13 mouse cellular contexts compared by ENCODE assay signal in the genomic region with DNA sequence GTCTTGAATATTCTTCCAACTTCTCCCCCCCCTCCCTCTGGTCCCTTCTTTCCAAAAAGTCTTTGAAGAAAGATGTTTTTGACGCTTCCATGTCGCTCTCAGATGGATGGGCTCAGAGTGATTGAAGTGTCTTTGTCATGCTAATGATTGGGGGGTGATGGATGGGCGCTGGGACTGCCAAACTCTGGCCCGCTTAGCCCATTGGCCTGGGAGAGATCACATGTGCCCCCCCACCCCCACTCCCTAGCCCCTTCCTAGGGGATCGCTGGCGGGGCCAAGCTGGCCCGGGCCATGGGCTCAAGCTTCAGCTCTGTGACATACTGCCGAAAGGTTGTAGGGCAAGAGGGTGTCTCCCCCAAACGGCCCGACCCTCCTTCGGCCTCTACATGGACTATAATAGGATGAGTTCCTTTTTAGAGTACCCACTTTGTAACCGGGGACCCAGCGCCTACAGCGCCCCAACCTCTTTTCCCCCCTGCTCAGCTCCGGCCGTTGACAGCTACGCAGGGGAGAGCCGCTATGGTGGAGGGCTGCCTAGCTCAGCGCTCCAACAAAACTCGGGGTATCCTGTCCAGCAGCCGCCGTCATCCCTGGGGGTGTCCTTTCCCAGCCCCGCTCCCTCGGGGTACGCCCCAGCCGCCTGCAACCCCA. TPM values are rescaled to one million over a fixed set of nuclear protein-coding genes. Genes with fewer than 3 reads are reported as not detected.
DNase-seq lines count a peak whose midpoint lies in the region; ATAC-seq lines count a peak whose summit lies in the region.
"Had no signal": no experiment of that assay in that cellular context is flagged by ENCODE, and none has a peak within 500 bp of the region (broad histone marks: within the 10 kb centered on the region; RNA-seq: fewer than 3 reads in every experiment).

A gene (plus strand): TSS at position 312 of the 651 bp plus-strand sequence.

- H3K36me3 ChIP-seq in heart, embryonic 15.5 days = no peaks in the 10 kb centered on the region
- H3K36me3 ChIP-seq in embryonic facial prominence, embryonic 14.5 days (ENCODE audit: control insufficient read depth, insufficient read depth, low read length) = no peaks in the 10 kb centered on the region
- H3K36me3 ChIP-seq in limb, embryonic 13.5 days = no peaks in the 10 kb centered on the region

- peak within 1 kb of the TSS; percentile 7; the same call in 1 of the 2 replicates for H3K4me3 ChIP-seq in heart, embryonic 15.5 days
- H3K4me3 ChIP-seq in embryonic facial prominence, embryonic 14.5 days (ENCODE audit: low read depth, low read length) = no peak within 1 kb of the TSS
- H3K4me3 ChIP-seq in limb, embryonic 13.5 days = peak within 1 kb of the TSS; percentile 9; the same call in 1 of the 2 replicates
- H3K4me3 ChIP-seq: left cerebral cortex, adult 2 months had no signal

- WGBS in heart, embryonic 15.5 days = 11% methylated on average over 26 of the region's 26 CpGs
- 7% methylated on average over 25 of the region's 26 CpGs for WGBS in embryonic facial prominence, embryonic 14.5 days
- 2% methylated on average over 26 of the region's 26 CpGs for WGBS in limb, embryonic 13.5 days

- no peak within 1 kb of the TSS for H3K9ac ChIP-seq in heart, embryonic 15.5 days
- H3K9ac ChIP-seq in embryonic facial prominence, embryonic 14.5 days (ENCODE audit: low read depth, low read length) = no peak within 1 kb of the TSS
- H3K9ac ChIP-seq in limb, embryonic 13.5 days = no peak within 1 kb of the TSS

- H3K9me3 ChIP-seq in heart, embryonic 15.5 days (replicated peaks) = no peaks in the 10 kb centered on the region
- H3K9me3 ChIP-seq in embryonic facial prominence, embryonic 14.5 days (ENCODE audit: control insufficient read depth, low read length) = no peaks in the 10 kb centered on the region
- no peaks in the 10 kb centered on the region for H3K9me3 ChIP-seq in limb, embryonic 13.5 days

- DNase-seq in heart, postnatal 4 days = no peak
- DNase-seq in ES-CJ7 (ENCODE audit: low read depth, low spot score) = peak; percentile 89
- DNase-seq in embryonic facial prominence, embryonic 14.5 days (ENCODE audit: low spot score) = no peak
- no peak for DNase-seq in left cerebral cortex, postnatal 14 days (ENCODE audit: low spot score in 2 of 2)
- no peak for DNase-seq in urinary bladder, adult 18-20 months (ENCODE audit: low spot score in 2 of 2)
- no peak for DNase-seq in thymus, adult 18-20 months
- DNase-seq: cerebellum, adult 11-12 months had no signal

- H3K27ac ChIP-seq in heart, embryonic 15.5 days = no peak within 1 kb of the TSS
- no peak within 1 kb of the TSS for H3K27ac ChIP-seq in embryonic facial prominence, embryonic 14.5 days (replicated peaks; ENCODE audit: low read depth, low read length)
- no peak within 1 kb of the TSS for H3K27ac ChIP-seq in limb, embryonic 13.5 days
- H3K27ac ChIP-seq: left cerebral cortex, adult 2 months had no signal

- H3K4me2 ChIP-seq in heart, embryonic 15.5 days = peak within 1 kb of the TSS; percentile 7; the same call in 1 of the 2 replicates
- peak within 1 kb of the TSS; percentile 24; the same call in 1 of the 2 replicates for H3K4me2 ChIP-seq in embryonic facial prominence, embryonic 14.5 days (ENCODE audit: low read depth, low read length)
- H3K4me2 ChIP-seq in limb, embryonic 13.5 days (replicated peaks) = peak within 1 kb of the TSS; percentile 36

- peaks cover 92% of the 10 kb centered on the region for H3K27me3 ChIP-seq in heart, embryonic 15.5 days
- H3K27me3 ChIP-seq in embryonic facial prominence, embryonic 14.5 days (replicated peaks; ENCODE audit: control insufficient read depth, insufficient read depth, low read length) = peaks cover 95% of the 10 kb centered on the region
- H3K27me3 ChIP-seq in limb, embryonic 13.5 days = peaks cover 94% of the 10 kb centered on the region

- intact Hi-C loops in left cerebral cortex, postnatal 14 days (cut with DNase I) = no loop called here

- H3K4me1 ChIP-seq in heart, embryonic 15.5 days (replicated peaks) = peaks cover 7% of the 10 kb centered on the region
- no peaks in the 10 kb centered on the region for H3K4me1 ChIP-seq in embryonic facial prominence, embryonic 14.5 days (ENCODE audit: control insufficient read depth, insufficient read depth, low read length)
- peaks cover 14% of the 10 kb centered on the region for H3K4me1 ChIP-seq in limb, embryonic 13.5 days

- no peak for ATAC-seq in heart, embryonic 15.5 days (replicated peaks; ENCODE audit: insufficient number of reproducible peaks, insufficient read depth, low FRiP score, low read depth)
- no peak for ATAC-seq in embryonic facial prominence, embryonic 14.5 days (ENCODE audit: low read depth)
- no peak for ATAC-seq in limb, embryonic 13.5 days (ENCODE audit: low FRiP score, low read depth)

RNA-seq across cellular contexts. Expression of the gene that starts here (rescaled TPM):
- not detected in 2 replicates for polyA plus RNA-seq in heart, embryonic 15.5 days (2015; fragmentation: Nextera tagmentation; extraction: Ambion mirVana)
- total RNA-seq in heart, postnatal 4 days (2021) = not detected
- 0.13 TPM in 1 of 2 replicates, not detected in the other for polyA plus RNA-seq in embryonic facial prominence, embryonic 14.5 days (2014; fragmentation: Nextera tagmentation; extraction: Ambion mirVana)
- 0.13 TPM in 1 of 2 replicates, not detected in the other for polyA plus RNA-seq in limb, embryonic 13.5 days (2015; fragmentation: Nextera tagmentation; extraction: Ambion mirVana)
- total RNA-seq in left cerebral cortex, postnatal 14 days (2021) = not detected
- total RNA-seq: left cerebral cortex, adult 2 months; megakaryocyte-erythroid progenitor cell, adult 5-6 weeks had no signal
- polyA plus RNA-seq: heart, postnatal 0 days; thymus, postnatal 0 days had no signal
